Mouse (Mus musculus): ENCODE results near the gene Tjp1.

GRCm38 (mm10) chr7:65545741-65546140 is 18.2 kb upstream of the Tjp1 start:
- TF ChIP-seq CTCF (IDR thresholded peaks at IDR 0.05; ENCODE audit: low read depth) (no peak), EP300 (IDR thresholded peaks at IDR 0.05; ENCODE audit: low read depth) (no peak)
